Mouse (Mus musculus) heart, embryonic 14.5 days (tissue): ENCODE measurements around the gene Msantd1. TPM values are rescaled to one million over a fixed set of nuclear protein-coding genes. Genes with fewer than 3 reads are reported as not detected.
A peak's percentile ranks its signal among the peaks of the same experiment; 100 is the strongest.
"Not testable (repeated sequence)": the region's sequence is repeated elsewhere in the genome, so short reads cannot be mapped to it uniquely, and the experiment has no call there.

Experiments
- ATAC-seq: fragments of 200-750 bp; cut with Nextera tagmentation; 2 replicates; pipeline ENCODE4 v1.8.0; 2017; ENCODE audit warnings: low read depth, moderate TSS enrichment; ENCODE audit not compliant: insufficient number of reproducible peaks, insufficient read depth, low FRiP score
- H3K27ac ChIP-seq, 2 experiments: fragments of 200-500 bp in 1 of 2; fragments of 300-500 bp in 1 of 2; sonication (generic) in 1 of 2; replicated peaks in 1 of 2; 2 replicates each; pipeline ENCODE4 v1.5.1; 2012 to 2014; ENCODE audit warnings: low read depth in 2 of 2, low read length in 2 of 2, control low read depth in 1 of 2, mild to moderate bottlenecking in 1 of 2, mixed read lengths in 1 of 2; ENCODE audit not compliant: control insufficient read depth in 1 of 2, insufficient read depth in 1 of 2
- H3K27me3 ChIP-seq: fragments of 300-500 bp; sonication (generic); 2 replicates; pipeline ENCODE4 v1.6.1; 2014; ENCODE audit warnings: mild to moderate bottlenecking, low read length, control low read depth; ENCODE audit not compliant: control insufficient read depth, insufficient read depth
- H3K36me3 ChIP-seq: fragments of 300-500 bp; sonication (generic); 2 replicates; pipeline ENCODE4 v1.6.1; 2014; ENCODE audit warnings: mild to moderate bottlenecking, control low read depth, low read length, mixed read lengths; ENCODE audit not compliant: control insufficient read depth, insufficient read depth
- H3K4me1 ChIP-seq, 2 experiments: fragments of 200-500 bp in 1 of 2; fragments of 300-500 bp in 1 of 2; sonication (generic) in 1 of 2; 2 replicates each; pipeline ENCODE4 v1.6.1; 2012 to 2014; ENCODE audit warnings: low read length in 2 of 2, control low read depth in 1 of 2, mixed read lengths in 1 of 2; ENCODE audit not compliant: control insufficient read depth in 2 of 2, insufficient read depth in 2 of 2
- H3K4me2 ChIP-seq: fragments of 300-500 bp; sonication (generic); 2 replicates; pipeline ENCODE4 v1.6.1; 2014; ENCODE audit warnings: mild to moderate bottlenecking, low read length
- H3K4me3 ChIP-seq, 2 experiments: fragments of 200-500 bp in 1 of 2; fragments of 300-500 bp in 1 of 2; sonication (generic) in 1 of 2; 2 replicates each; pipeline ENCODE4 v1.5.1; 2012 to 2014; ENCODE audit warnings: low read length in 2 of 2, mild to moderate bottlenecking in 2 of 2, control low read depth in 1 of 2, low read depth in 1 of 2, moderate library complexity in 1 of 2; ENCODE audit not compliant: control insufficient read depth in 1 of 2, insufficient read depth in 1 of 2
- H3K9ac ChIP-seq: fragments of 300-500 bp; sonication (generic); 2 replicates; pipeline ENCODE4 v1.6.1; 2014; ENCODE audit warnings: mild to moderate bottlenecking, low read length
- H3K9me3 ChIP-seq: fragments of 300-500 bp; sonication (generic); 2 replicates; pipeline ENCODE4 v1.6.1; 2016; ENCODE audit warnings: low read length, control low read depth; ENCODE audit not compliant: control insufficient read depth
- WGBS: fragments of 180-500 bp; shearing (Covaris S2); extraction: QIAGEN DNeasy Blood & Tissue Kit; methylation state at CpG from one replicate; pipeline ENCODE4 v1.1.7; 2014; 5-methylcytosine and 5-hydroxymethylcytosine counted together
- polyA plus RNA-seq: library from polyadenylated mRNA; unstranded; fragments of >200 nt; fragmentation: Nextera tagmentation; extraction: Ambion mirVana; gene quantifications from 2 replicates; pipeline ENCODE4 v1.2.1, GENCODE M21; 2014

Gene Msantd1
- 0.42 and 0.73 TPM in 2 replicates for polyA plus RNA-seq

GRCm38 (mm10) chr5:34907910-34908725 lies at the start of gene Msantd1:
Gene Msantd1, plus strand, starts transcription at chr5:34908012.
- Histone ChIP-seq H3K4me2 (no peak within 1 kb of the TSS), H3K4me1 (peaks cover 3 to 7% of the 10 kb centered on the region in 2 experiments; a peak in 2 of 4 replicates), H3K27me3 (no peaks in the 10 kb centered on the region), H3K27ac (peak within 1 kb of the TSS; percentile 9 to 25; a peak in 2 of 4 replicates), H3K9ac (no peak within 1 kb of the TSS), H3K9me3 (no peaks in the 10 kb centered on the region), H3K36me3 (peaks cover 70% of the 10 kb centered on the region), H3K4me3 (no peak within 1 kb of the TSS)
- no peak; the same call in 1 of the 2 replicates for ATAC-seq
- WGBS, result 87% methylated on average over 6 of the region's 6 CpGs

- Histone ChIP-seq H3K4me3 (no peak overlapping the region), H3K27me3 (no peaks in the 10 kb centered on the region), H3K36me3 (peaks cover 63% of the 10 kb centered on the region), H3K4me1 (no peaks in the 10 kb centered on the region), H3K9ac (no peak overlapping the region), H3K27ac (no peak overlapping the region), H3K4me2 (no peak overlapping the region), H3K9me3 (no peaks in the 10 kb centered on the region)
- ATAC-seq, result no peak
- 75% methylated on average over 5 of the region's 5 CpGs for WGBS
Measured at GRCm38 (mm10) chr5:34865367-34865766, 42.4 kb upstream of the Msantd1 start.

- not testable (repeated sequence) for H3K27ac ChIP-seq, H3K4me2 ChIP-seq, H3K9me3 ChIP-seq, H3K27me3 ChIP-seq, H3K4me3 ChIP-seq, ATAC-seq, H3K4me1 ChIP-seq, H3K9ac ChIP-seq
- peaks cover 88% of the 10 kb centered on the region for H3K36me3 ChIP-seq
- WGBS, result 82% methylated on average over 3 of the region's 3 CpGs
Measured at GRCm38 (mm10) chr5:34880307-34880706, 27.5 kb upstream of the Msantd1 start.

- 65% methylated on average over 3 of the region's 3 CpGs for WGBS
- no peak for ATAC-seq
- Histone ChIP-seq H3K4me2 (no peak overlapping the region), H3K27me3 (no peaks in the 10 kb centered on the region), H3K36me3 (peaks cover 84% of the 10 kb centered on the region), H3K4me1 (no peaks in the 10 kb centered on the region), H3K27ac (no peak overlapping the region), H3K4me3 (no peak overlapping the region), H3K9ac (no peak overlapping the region), H3K9me3 (no peaks in the 10 kb centered on the region)
Measured at GRCm38 (mm10) chr5:34881023-34881422, 26.8 kb upstream of the Msantd1 start.

- no peak overlapping the region for H3K9ac ChIP-seq
- no peak overlapping the region for H3K4me2 ChIP-seq
- no peak for ATAC-seq
Measured at GRCm38 (mm10) chr5:34885250-34885649, 22.6 kb upstream of the Msantd1 start.

GRCm38 (mm10) chr5:34889252-34889651 lies 18.6 kb upstream of the Msantd1 start:
- Histone ChIP-seq H3K4me2 (no peak overlapping the region), H3K4me1 (peaks cover 0 to 9% of the 10 kb centered on the region in 2 experiments; a peak in 1 of 4 replicates), H3K9ac (no peak overlapping the region), H3K9me3 (no peaks in the 10 kb centered on the region), H3K27me3 (no peaks in the 10 kb centered on the region), H3K4me3 (no peak overlapping the region), H3K36me3 (peaks cover 85% of the 10 kb centered on the region), H3K27ac (no peak overlapping the region)
- no peak for ATAC-seq
- WGBS, result 65% methylated on average over 4 of the region's 4 CpGs

More at GRCm38 (mm10) chr5:34885250-34885649, 22.6 kb upstream of the Msantd1 start:
- Histone ChIP-seq H3K27ac (no peak overlapping the region), H3K9me3 (no peaks in the 10 kb centered on the region), H3K36me3 (peaks cover 81% of the 10 kb centered on the region), H3K4me3 (no peak overlapping the region), H3K27me3 (no peaks in the 10 kb centered on the region), H3K4me1 (no peaks in the 10 kb centered on the region)
- 89% methylated on average over 3 of the region's 3 CpGs for WGBS

GRCm38 (mm10) chr5:34896697-34897453 lies 10.9 kb upstream of the Msantd1 start:
- H3K27me3 ChIP-seq, result no peaks in the 10 kb centered on the region
- H3K27ac ChIP-seq, result no peak overlapping the region
- no peak for ATAC-seq
- H3K4me2 ChIP-seq, result no peak overlapping the region
- H3K4me3 ChIP-seq, result no peak overlapping the region
- H3K36me3 ChIP-seq, result peaks cover 88% of the 10 kb centered on the region
- no peak overlapping the region for H3K9ac ChIP-seq
- H3K9me3 ChIP-seq, result no peaks in the 10 kb centered on the region
- WGBS, result 47% methylated on average over 3 of the region's 3 CpGs
- H3K4me1 ChIP-seq, result peaks cover 4 to 12% of the 10 kb centered on the region in 2 experiments; a peak in 3 of 4 replicates
